18 mouse cellular contexts compared by ENCODE assay signal in genomic region chr13:52077616-52078015, GRCm38 (mm10).
DNase-seq lines count a peak whose midpoint lies in the region; ATAC-seq lines count a peak whose summit lies in the region.
"Had no signal": no experiment of that assay in that cellular context is flagged by ENCODE, and none has a peak within 500 bp of the region (broad histone marks: within the 10 kb centered on the region; RNA-seq: fewer than 3 reads in every experiment).

No protein-coding gene starts in this region.

- no peaks in the 10 kb centered on the region for H3K9me3 ChIP-seq in heart, embryonic 14.5 days (ENCODE audit: control insufficient read depth, low read length)
- H3K9me3 ChIP-seq in forebrain, embryonic 16.5 days (ENCODE audit: control insufficient read depth, low read length), result no peaks in the 10 kb centered on the region
- no peaks in the 10 kb centered on the region for H3K9me3 ChIP-seq in heart, embryonic 16.5 days (replicated peaks; ENCODE audit: control insufficient read depth, low read length)
- H3K9me3 ChIP-seq: embryonic facial prominence, embryonic 15.5 days; hindbrain, embryonic 12.5 days; liver, embryonic 15.5 days; neural tube, embryonic 12.5 days had no signal

- no peak for ATAC-seq in heart, embryonic 14.5 days (ENCODE audit: insufficient number of reproducible peaks, insufficient read depth, low FRiP score, low read depth)
- ATAC-seq in forebrain, embryonic 16.5 days, result 0 out of 2 replicates have a peak, but pooled peaks have one; percentile 26
- ATAC-seq in heart, embryonic 16.5 days (replicated peaks; ENCODE audit: extremely low read depth, insufficient read depth, low FRiP score), result peak; percentile 24; the same call in 1 of the 2 replicates
- ATAC-seq: intestine, embryonic 16.5 days; midbrain, embryonic 16.5 days had no signal

- no peaks in the 10 kb centered on the region for H3K27me3 ChIP-seq in heart, embryonic 14.5 days (ENCODE audit: control insufficient read depth, insufficient read depth, low read length)
- H3K27me3 ChIP-seq in forebrain, embryonic 16.5 days (replicated peaks; ENCODE audit: control insufficient read depth, insufficient read depth, low read length), result no peaks in the 10 kb centered on the region
- H3K27me3 ChIP-seq in heart, embryonic 16.5 days (ENCODE audit: control insufficient read depth, insufficient read depth, low read length), result no peaks in the 10 kb centered on the region
- H3K27me3 ChIP-seq: CH12.LX; embryonic facial prominence, embryonic 15.5 days; hindbrain, embryonic 12.5 days; liver, embryonic 15.5 days; neural tube, embryonic 12.5 days had no signal

- 13% methylated on average over 4 of the region's 4 CpGs for WGBS in heart, embryonic 14.5 days
- WGBS in forebrain, embryonic 16.5 days, result 67% methylated on average over 4 of the region's 4 CpGs
- WGBS in heart, embryonic 16.5 days, result 25% methylated on average over 4 of the region's 4 CpGs

- no peaks in the 10 kb centered on the region for H3K36me3 ChIP-seq in heart, embryonic 14.5 days (ENCODE audit: control insufficient read depth, insufficient read depth, low read length)
- no peaks in the 10 kb centered on the region for H3K36me3 ChIP-seq in forebrain, embryonic 16.5 days (ENCODE audit: control insufficient read depth, insufficient read depth)
- H3K36me3 ChIP-seq in heart, embryonic 16.5 days (ENCODE audit: control insufficient read depth, insufficient read depth), result no peaks in the 10 kb centered on the region
- H3K36me3 ChIP-seq: embryonic facial prominence, embryonic 15.5 days; hindbrain, embryonic 12.5 days; liver, embryonic 15.5 days; neural tube, embryonic 12.5 days had no signal

- peaks cover 39 to 50% of the 10 kb centered on the region in 2 experiments for H3K4me1 ChIP-seq in heart, embryonic 14.5 days (ENCODE audit: control insufficient read depth in 2 of 2, insufficient read depth in 2 of 2, low read length in 2 of 2)
- no peaks in the 10 kb centered on the region; the same call in 1 of the 2 replicates for H3K4me1 ChIP-seq in forebrain, embryonic 16.5 days (replicated peaks; ENCODE audit: control insufficient read depth, insufficient read depth, low read length)
- H3K4me1 ChIP-seq in heart, embryonic 16.5 days (ENCODE audit: control insufficient read depth, insufficient read depth, low read length), result peaks cover 43% of the 10 kb centered on the region
- H3K4me1 ChIP-seq: neural tube, embryonic 12.5 days had no signal

- DNase-seq in heart, adult 9 months (ENCODE audit: low spot score in 2 of 2), result no peak
- DNase-seq in right cerebral cortex, postnatal 10 days (ENCODE audit: low spot score in 2 of 2), result peak; percentile 40 to 67
- no peak for DNase-seq in lung, postnatal 10 days
- no peak for DNase-seq in urinary bladder, postnatal 4 days (ENCODE audit: low spot score in 2 of 2)
- DNase-seq in cerebellum, postnatal 25 days, result no peak
- DNase-seq: kidney, postnatal 25 days; lung, postnatal 4 days; thymus, postnatal 36 days had no signal

- H3K9ac ChIP-seq in heart, embryonic 14.5 days (ENCODE audit: low read length), result peak overlapping the region; percentile 16; the same call in 1 of the 2 replicates
- H3K9ac ChIP-seq in forebrain, embryonic 16.5 days (replicated peaks; ENCODE audit: low read depth, low read length), result no peak overlapping the region
- no peak overlapping the region for H3K9ac ChIP-seq in heart, embryonic 16.5 days (ENCODE audit: low read length)
- H3K9ac ChIP-seq: embryonic facial prominence, embryonic 15.5 days; hindbrain, embryonic 12.5 days; liver, embryonic 15.5 days; neural tube, embryonic 12.5 days had no signal

- no peak overlapping the region for H3K4me3 ChIP-seq in heart, embryonic 14.5 days (ENCODE audit: control insufficient read depth in 1 of 2, insufficient read depth in 1 of 2, low read depth in 1 of 2, low read length in 2 of 2)
- no peak overlapping the region for H3K4me3 ChIP-seq in forebrain, embryonic 16.5 days (replicated peaks; ENCODE audit: low read length)
- no peak overlapping the region for H3K4me3 ChIP-seq in heart, embryonic 16.5 days (ENCODE audit: low read length)
- H3K4me3 ChIP-seq: embryonic facial prominence, embryonic 15.5 days; hindbrain, embryonic 12.5 days; liver, embryonic 15.5 days; neural tube, embryonic 12.5 days had no signal

- peak overlapping the region; percentile 25; the same call in 1 of the 2 replicates for H3K4me2 ChIP-seq in heart, embryonic 14.5 days (ENCODE audit: low read length)
- no peak overlapping the region for H3K4me2 ChIP-seq in forebrain, embryonic 16.5 days (ENCODE audit: low read length)
- no peak overlapping the region for H3K4me2 ChIP-seq in heart, embryonic 16.5 days (ENCODE audit: low read depth, low read length)
- H3K4me2 ChIP-seq: embryonic facial prominence, embryonic 15.5 days; hindbrain, embryonic 12.5 days; liver, embryonic 15.5 days; neural tube, embryonic 12.5 days had no signal

- peak overlapping the region in 1 of 2 experiments; percentile 65; a peak in 1 of 4 replicates for H3K27ac ChIP-seq in heart, embryonic 14.5 days (replicated peaks in 1 of 2; ENCODE audit: control insufficient read depth in 1 of 2, insufficient read depth in 1 of 2, low read depth in 2 of 2, low read length in 2 of 2)
- no peak overlapping the region for H3K27ac ChIP-seq in forebrain, embryonic 16.5 days (ENCODE audit: low read length)
- peak overlapping the region; percentile 46; the same call in 1 of the 2 replicates for H3K27ac ChIP-seq in heart, embryonic 16.5 days (ENCODE audit: low read length)
- H3K27ac ChIP-seq: embryonic facial prominence, embryonic 15.5 days; hindbrain, embryonic 12.5 days; liver, embryonic 15.5 days; neural tube, embryonic 12.5 days had no signal

Comparison
In these comparisons a context has a peak if more than half of its experiments do, and no peak if none do; other contexts are left out.
1. DNase-seq: peak in right cerebral cortex, postnatal 10 days (2 of 2); none in heart, adult 9 months (0 of 2), lung, postnatal 10 days (single experiment), urinary bladder, postnatal 4 days (0 of 2) and cerebellum, postnatal 25 days (0 of 2).